Mouse (Mus musculus) CH12.LX (cell line): ENCODE measurements around the gene Cfap74. TPM values are rescaled to one million over a fixed set of nuclear protein-coding genes. Genes with fewer than 3 reads are reported as not detected.

Experiments
- DNase-seq: peaks from one replicate; pipeline ENCODE4 v3.0.0-alpha.2; 2013; ENCODE audit errors: extremely low read depth
- H3K27ac ChIP-seq: 2 replicates; pipeline ENCODE4 v1.5.1; 2012; ENCODE audit warnings: low read depth, mild to moderate bottlenecking, control low read depth, moderate library complexity; ENCODE audit not compliant: insufficient read depth
- H3K27me3 ChIP-seq: replicated peaks from 2 replicates; pipeline ENCODE3; 2012; ENCODE audit warnings: inconsistent platforms
- H3K36me3 ChIP-seq, 2 experiments: replicated peaks in 1 of 2; 2 replicates each; pipeline versions ENCODE3 to v1.6.1; 2012; ENCODE audit warnings: inconsistent platforms in 1 of 2, low read length in 1 of 2, mild to moderate bottlenecking in 1 of 2, mixed read lengths in 1 of 2, moderate library complexity in 1 of 2; ENCODE audit not compliant: control insufficient read depth in 1 of 2, insufficient read depth in 1 of 2
- H3K4me1 ChIP-seq, 2 experiments: 2 replicates each; pipeline ENCODE4 v1.6.1; 2012; ENCODE audit warnings: inconsistent platforms in 1 of 2, moderate library complexity in 1 of 2; ENCODE audit not compliant: insufficient read depth in 2 of 2, control insufficient read depth in 1 of 2
- H3K4me2 ChIP-seq: 2 replicates; pipeline ENCODE4 v1.6.1; 2012; ENCODE audit warnings: low read depth, mild to moderate bottlenecking, control low read depth; ENCODE audit not compliant: poor library complexity, insufficient read depth, severe bottlenecking
- H3K4me3 ChIP-seq, 3 experiments: fragments of 150-350 bp in 1 of 3; sonication (generic) in 1 of 3; replicated peaks in 1 of 3; 2 replicates each; pipeline versions ENCODE3 to v1.5.1; 2011 to 2012; ENCODE audit warnings: low read depth in 2 of 3, low read length in 2 of 3, mild to moderate bottlenecking in 2 of 3, moderate library complexity in 2 of 3, control low read depth in 1 of 3, improper control_type of control experiment in 1 of 3, inconsistent platforms in 1 of 3, mixed read lengths in 1 of 3; ENCODE audit not compliant: poor library complexity in 1 of 3
- H3K79me2 ChIP-seq: replicated peaks from 2 replicates; pipeline ENCODE4 v1.6.1; 2012; ENCODE audit warnings: mild to moderate bottlenecking, moderate library complexity; ENCODE audit not compliant: control insufficient read depth, poor library complexity, insufficient read depth, severe bottlenecking; ENCODE audit errors: extremely low read depth
- H3K9ac ChIP-seq: 2 replicates; pipeline ENCODE4 v1.6.1; 2012; ENCODE audit warnings: low read depth, mild to moderate bottlenecking, control low read depth, moderate library complexity; ENCODE audit not compliant: insufficient read depth
- H3K9me3 ChIP-seq: replicated peaks from 2 replicates; pipeline ENCODE3; 2012; ENCODE audit warnings: low read length, inconsistent platforms, mixed read lengths
- BHLHE40 ChIP-seq: IDR thresholded peaks from 2 replicates; pipeline ENCODE4 v1.6.1; 2011; ENCODE audit warnings: mild to moderate bottlenecking, low read depth, low read length, improper control_type of control experiment
- E2F4 ChIP-seq: IDR thresholded peaks from 2 replicates; pipeline ENCODE4 v1.6.1; 2011; ENCODE audit warnings: low read depth, low read length, improper control_type of control experiment; ENCODE audit not compliant: insufficient replicate concordance
- EP300 ChIP-seq: IDR thresholded peaks from 2 replicates; pipeline ENCODE4 v1.6.1; 2011; ENCODE audit warnings: low read length, improper control_type of control experiment
- IRF4 ChIP-seq: IDR thresholded peaks from 2 replicates; pipeline ENCODE4 v1.6.1; 2014; ENCODE audit warnings: low read depth, mild to moderate bottlenecking, inconsistent platforms, low read length, improper control_type of control experiment
- JUN ChIP-seq: IDR thresholded peaks from 2 replicates; pipeline ENCODE4 v1.6.1; 2011; ENCODE audit warnings: low read depth, mild to moderate bottlenecking, low read length, improper control_type of control experiment, moderate library complexity; ENCODE audit not compliant: insufficient read depth
- MAFK ChIP-seq: IDR thresholded peaks from 2 replicates; pipeline ENCODE4 v1.6.1; 2011; ENCODE audit warnings: low read length, improper control_type of control experiment; ENCODE audit not compliant: insufficient replicate concordance
- MAZ ChIP-seq: IDR thresholded peaks from 2 replicates; pipeline ENCODE4 v1.6.1; 2012; ENCODE audit warnings: low read depth, mild to moderate bottlenecking, inconsistent platforms, low read length, improper control_type of control experiment, moderate library complexity
- MEF2A ChIP-seq: IDR thresholded peaks from 2 replicates; pipeline ENCODE4 v1.6.1; 2014; ENCODE audit warnings: low read depth, mild to moderate bottlenecking, inconsistent platforms, low read length, improper control_type of control experiment, borderline replicate concordance
- MYC ChIP-seq: IDR thresholded peaks from 2 replicates; pipeline ENCODE4 v1.6.1; 2011; ENCODE audit warnings: low read depth, mild to moderate bottlenecking, improper control_type of control experiment, low read length
- NRF1 ChIP-seq: IDR thresholded peaks from 2 replicates; pipeline ENCODE4 v1.6.1; 2014; ENCODE audit warnings: low read depth, mild to moderate bottlenecking, inconsistent platforms, low read length, improper control_type of control experiment, moderate library complexity
- PAX5 ChIP-seq: IDR thresholded peaks from 2 replicates; pipeline ENCODE4 v1.6.1; 2012; ENCODE audit warnings: low read length, inconsistent platforms, mixed read lengths
- POLR2A ChIP-seq: IDR thresholded peaks from 2 replicates; pipeline ENCODE4 v1.6.1; 2011; ENCODE audit warnings: low read depth, mild to moderate bottlenecking, improper control_type of control experiment, low read length
- POLR2AphosphoS2 ChIP-seq: IDR thresholded peaks from 2 replicates; pipeline ENCODE4 v1.6.1; 2011; ENCODE audit warnings: low read depth, low read length, improper control_type of control experiment
- RCOR1 ChIP-seq: conservative IDR thresholded peaks from 2 replicates; pipeline ENCODE4 v1.6.1; 2012; ENCODE audit warnings: low read depth, mild to moderate bottlenecking, inconsistent platforms, low read length, improper control_type of control experiment
- USF2 ChIP-seq: conservative IDR thresholded peaks from 2 replicates; pipeline ENCODE4 v1.6.1; 2011; ENCODE audit warnings: low read depth, low read length, improper control_type of control experiment
- ZKSCAN1 ChIP-seq: IDR thresholded peaks from 2 replicates; pipeline ENCODE4 v1.6.1; 2012; ENCODE audit warnings: low read depth, inconsistent platforms, low read length, improper control_type of control experiment, borderline replicate concordance
- ZNF384 ChIP-seq: IDR thresholded peaks from 2 replicates; pipeline ENCODE4 v1.6.1; 2012; ENCODE audit warnings: low read depth, low read length, improper control_type of control experiment, inconsistent platforms
- dilution Hi-C: fragments of 300-500 bp; cut with MboI; formaldehyde crosslinking; loops from 2 replicates; pipeline ENCODE4 v1.14.3; 2020; ENCODE audit warnings: low sequenced_read_pairs; ENCODE audit not compliant: extremely low pct_unique_long_range_greater_than_20kb, extremely low pct_ligation_motif_present
- in situ Hi-C: fragments of 300-500 bp; cut with MboI; formaldehyde crosslinking; loops from 3 replicates; pipeline ENCODE4 v1.14.3; 2019; ENCODE audit warnings: low sequenced_read_pairs, low pct_ligation_motif_present, low pct_unique_long_range_greater_than_20kb, mixed read lengths
- polyA plus RNA-seq: library from polyadenylated mRNA; unstranded; fragments of >175 nt; gene quantifications from 2 replicates; pipeline ENCODE4 v1.2.1, GENCODE M21; 2012; ENCODE audit warnings: low read depth; ENCODE audit not compliant: insufficient read length
- total RNA-seq, 2 experiments: library from RNA; depleted of rRNA; stranded (reverse); fragments of 300-350 nt in 1 of 2; fragments of >200 nt in 1 of 2; gene quantifications; 2 replicates each; pipeline ENCODE4 v1.2.3; 2012 to 2014

Gene Cfap74
- total and polyA plus RNA-seq, 3 experiments: 4.7 to 8.5 (median 5.2) TPM

- in situ Hi-C loops: no loop called here
- Histone ChIP-seq H3K4me2 (no peak overlapping the region; the same call in 1 of the 2 replicates), H3K9ac (no peak overlapping the region), H3K4me1 (peaks cover 20 to 64% of the 10 kb centered on the region in 2 experiments), H3K9me3 (no peaks in the 10 kb centered on the region), H3K79me2 (peaks cover 99% of the 10 kb centered on the region), H3K27me3 (no peaks in the 10 kb centered on the region), H3K36me3 (peaks cover 8 to 43% of the 10 kb centered on the region in 2 experiments), H3K4me3 (no peak overlapping the region), H3K27ac (peak overlapping the region; percentile 37; the same call in 1 of the 2 replicates)
- dilution Hi-C loops: no loop called here
- TF ChIP-seq MAZ: no peak
- TF ChIP-seq USF2: no peak
- 0 out of 2 replicates have a peak, but pooled peaks have one; percentile 4 for TF ChIP-seq IRF4
- 0 out of 2 replicates have a peak, but pooled peaks have one; percentile 33 for TF ChIP-seq EP300
- DNase-seq: no peak
Observed at GRCm38 (mm10) chr4:155505067-155505466, 96.1 kb downstream of the Cfap74 start.

GRCm38 (mm10) chr4:155505671-155506295 lies 96.8 kb downstream of the Cfap74 start:
- dilution Hi-C loops: no loop called here
- no peaks in the 10 kb centered on the region for H3K27me3 ChIP-seq
- no peak overlapping the region for H3K9ac ChIP-seq
- TF ChIP-seq PAX5: no peak
- TF ChIP-seq MAFK: no peak
- no peak for TF ChIP-seq USF2
- no peak for TF ChIP-seq POLR2A
- TF ChIP-seq NRF1: no peak
- no peak for TF ChIP-seq MEF2A
- no peak for TF ChIP-seq ZKSCAN1
- no peak for TF ChIP-seq POLR2AphosphoS2
- TF ChIP-seq MYC: no peak
- no peak for TF ChIP-seq RCOR1
- no peak for TF ChIP-seq JUN
- no peak for TF ChIP-seq EP300
- TF ChIP-seq ZNF384: no peak
- no peak for TF ChIP-seq BHLHE40
- no peak for TF ChIP-seq E2F4
- no peak overlapping the region; the same call in 1 of the 2 replicates for H3K27ac ChIP-seq
- peaks cover 24 to 71% of the 10 kb centered on the region in 2 experiments for H3K4me1 ChIP-seq
- H3K4me3 ChIP-seq: no peak overlapping the region
- in situ Hi-C loops: no loop called here
- peaks cover 99% of the 10 kb centered on the region for H3K79me2 ChIP-seq
- no peak overlapping the region for H3K4me2 ChIP-seq
- no peak for DNase-seq
- H3K36me3 ChIP-seq: peaks cover 8 to 43% of the 10 kb centered on the region in 2 experiments
- H3K9me3 ChIP-seq: no peaks in the 10 kb centered on the region
